Mouse (Mus musculus) embryonic facial prominence, embryonic 11.5 days (tissue): Measurements from ENCODE around the gene Tent5b. TPM values are rescaled to one million over a fixed set of nuclear protein-coding genes. Genes with fewer than 3 reads are reported as not detected.
"Not testable (repeated sequence)": the region's sequence is repeated elsewhere in the genome, so short reads cannot be mapped to it uniquely, and the experiment has no call there.

Experiments
- ATAC-seq: fragments of 200-750 bp; cut with Nextera tagmentation; replicated peaks from 2 replicates; pipeline ENCODE4 v1.8.0; 2017; ENCODE audit warnings: low read depth; ENCODE audit not compliant: insufficient number of reproducible peaks, low FRiP score, low TSS enrichment
- DNase-seq: peaks from one replicate; pipeline ENCODE4 v3.0.0-alpha.2; 2015; ENCODE audit warnings: low spot score
- H3K27ac ChIP-seq: fragments of 300-500 bp; sonication (generic); replicated peaks from 2 replicates; pipeline ENCODE4 v1.5.1; 2014; ENCODE audit warnings: mild to moderate bottlenecking, low read depth, low read length, control low read depth
- H3K27me3 ChIP-seq: fragments of 300-500 bp; sonication (generic); 2 replicates; pipeline ENCODE4 v1.6.1; 2014; ENCODE audit warnings: mild to moderate bottlenecking, low read length, moderate library complexity, mixed read lengths; ENCODE audit not compliant: control insufficient read depth, insufficient read depth
- H3K36me3 ChIP-seq: fragments of 300-500 bp; sonication (generic); replicated peaks from 2 replicates; pipeline ENCODE4 v1.6.1; 2014; ENCODE audit warnings: low read depth, mild to moderate bottlenecking, low read length, moderate library complexity, mixed read lengths; ENCODE audit not compliant: control insufficient read depth, insufficient read depth
- H3K4me1 ChIP-seq: fragments of 300-500 bp; sonication (generic); 2 replicates; pipeline ENCODE4 v1.6.1; 2014; ENCODE audit warnings: low read length, mixed read lengths; ENCODE audit not compliant: control insufficient read depth, insufficient read depth
- H3K4me2 ChIP-seq: fragments of 300-500 bp; sonication (generic); 2 replicates; pipeline ENCODE4 v1.6.1; 2014; ENCODE audit warnings: low read depth, mild to moderate bottlenecking, control low read depth, low read length, moderate library complexity
- H3K4me3 ChIP-seq: fragments of 300-500 bp; sonication (generic); 2 replicates; pipeline ENCODE4 v1.5.1; 2014; ENCODE audit warnings: low read depth, low read length, control low read depth
- H3K9ac ChIP-seq: fragments of 300-500 bp; sonication (generic); replicated peaks from 2 replicates; pipeline ENCODE4 v1.6.1; 2014; ENCODE audit warnings: mild to moderate bottlenecking, control low read depth, low read length
- H3K9me3 ChIP-seq: fragments of 300-500 bp; sonication (generic); replicated peaks from 2 replicates; pipeline ENCODE4 v1.6.1; 2016; ENCODE audit warnings: mild to moderate bottlenecking, low read length, inconsistent platforms, mixed read lengths; ENCODE audit not compliant: control insufficient read depth
- WGBS: fragments of 180-500 bp; shearing (Covaris S2); extraction: QIAGEN DNeasy Blood & Tissue Kit; methylation state at CpG from one replicate; pipeline ENCODE4 v1.1.7; 2014; 5-methylcytosine and 5-hydroxymethylcytosine counted together
- polyA plus RNA-seq: library from polyadenylated mRNA; unstranded; fragments of >200 nt; fragmentation: Nextera tagmentation; extraction: Ambion mirVana; gene quantifications from 2 replicates; pipeline ENCODE4 v1.2.1, GENCODE M21; 2014

The Tent5b gene
- polyA plus RNA-seq, 1 experiment from 2014 or later = 0.93 TPM

GRCm38 (mm10) chr4:133506573-133506972 is 26.6 kb downstream of the Tent5b start:
- no peaks in the 10 kb centered on the region; the same call in 1 of the 2 replicates for H3K27me3 ChIP-seq
- 69% methylated on average over 5 of the region's 5 CpGs for WGBS
- no peaks in the 10 kb centered on the region for H3K4me1 ChIP-seq
- no peak overlapping the region for H3K9ac ChIP-seq
- H3K27ac ChIP-seq = no peak overlapping the region
- no peaks in the 10 kb centered on the region for H3K9me3 ChIP-seq
- no peak overlapping the region for H3K4me2 ChIP-seq
- ATAC-seq = no peak
- DNase-seq = no peak
- H3K4me3 ChIP-seq = no peak overlapping the region
- no peaks in the 10 kb centered on the region for H3K36me3 ChIP-seq

GRCm38 (mm10) chr4:133508990-133509389 is 29.1 kb downstream of the Tent5b start:
- WGBS = 87% methylated on average over 7 of the region's 7 CpGs
- no peak for ATAC-seq
- no peak overlapping the region for H3K4me2 ChIP-seq
- no peaks in the 10 kb centered on the region for H3K27me3 ChIP-seq
- H3K36me3 ChIP-seq = no peaks in the 10 kb centered on the region
- H3K4me3 ChIP-seq = no peak overlapping the region
- no peaks in the 10 kb centered on the region for H3K4me1 ChIP-seq
- no peak overlapping the region for H3K27ac ChIP-seq
- no peak for DNase-seq
- H3K9me3 ChIP-seq = no peaks in the 10 kb centered on the region
- H3K9ac ChIP-seq = no peak overlapping the region

- Histone ChIP-seq H3K9ac (no peak overlapping the region), H3K4me3 (no peak overlapping the region), H3K4me2 (no peak overlapping the region), H3K9me3 (no peaks in the 10 kb centered on the region), H3K27ac (no peak overlapping the region), H3K36me3 (no peaks in the 10 kb centered on the region), H3K27me3 (no peaks in the 10 kb centered on the region), H3K4me1 (no peaks in the 10 kb centered on the region)
- ATAC-seq (no peak), DNase-seq (no peak)
- whole genome bisulfite sequencing = 79% methylated on average over 5 of the region's 5 CpGs
Observed at GRCm38 (mm10) chr4:133511050-133511449, 31.1 kb downstream of the Tent5b start.

- not testable (repeated sequence) for H3K36me3 ChIP-seq, H3K4me2 ChIP-seq, H3K9me3 ChIP-seq, H3K27ac ChIP-seq, ATAC-seq, H3K4me1 ChIP-seq, H3K27me3 ChIP-seq, H3K9ac ChIP-seq, H3K4me3 ChIP-seq, DNase-seq
- WGBS = 48% methylated on average over 4 of the region's 5 CpGs
Observed at GRCm38 (mm10) chr4:133512511-133512910, 32.6 kb downstream of the Tent5b start.

- H3K27me3 ChIP-seq = peaks cover 7% of the 10 kb centered on the region; the same call in 1 of the 2 replicates
- H3K4me3 ChIP-seq = no peak overlapping the region
- ATAC-seq = no peak
- H3K36me3 ChIP-seq = no peaks in the 10 kb centered on the region
- H3K27ac ChIP-seq = no peak overlapping the region
- DNase-seq = peak; percentile 84
- H3K4me2 ChIP-seq = no peak overlapping the region
- 13% methylated on average over 8 of the region's 8 CpGs for WGBS
- no peak overlapping the region for H3K9ac ChIP-seq
- no peaks in the 10 kb centered on the region for H3K9me3 ChIP-seq
- H3K4me1 ChIP-seq = no peaks in the 10 kb centered on the region
Observed at GRCm38 (mm10) chr4:133512972-133513371, 33.0 kb downstream of the Tent5b start.

GRCm38 (mm10) chr4:133518601-133519368 is 38.9 kb downstream of the Tent5b start, which contains the start of gene Kdf1:
TSS of gene Kdf1 (plus strand) at chr4:133518963.
- DNase-seq (peak; percentile 27), ATAC-seq (no peak)
- 4% methylated on average over 65 of the region's 69 CpGs for WGBS
- Histone ChIP-seq H3K4me3 (peak within 1 kb of the TSS; percentile 39), H3K4me2 (peak within 1 kb of the TSS; percentile 48), H3K9ac (peak within 1 kb of the TSS; percentile 54), H3K27ac (no peak within 1 kb of the TSS), H3K4me1 (no peaks in the 10 kb centered on the region), H3K27me3 (peaks cover 30% of the 10 kb centered on the region), H3K36me3 (no peaks in the 10 kb centered on the region), H3K9me3 (no peaks in the 10 kb centered on the region)

GRCm38 (mm10) chr4:133519369-133519665 is 39.4 kb downstream of the Tent5b start:
- peak overlapping the region; percentile 48 for H3K4me2 ChIP-seq
- H3K27ac ChIP-seq = no peak overlapping the region
- H3K36me3 ChIP-seq = no peaks in the 10 kb centered on the region
- H3K4me1 ChIP-seq = no peaks in the 10 kb centered on the region
- H3K9ac ChIP-seq = peak overlapping the region; percentile 54
- DNase-seq (no peak), ATAC-seq (no peak)
- WGBS = 4% methylated on average over 21 of the region's 25 CpGs
- no peaks in the 10 kb centered on the region for H3K9me3 ChIP-seq
- H3K27me3 ChIP-seq = peaks cover 30% of the 10 kb centered on the region
- H3K4me3 ChIP-seq = peak overlapping the region; percentile 39

GRCm38 (mm10) chr4:133521502-133521901 is 41.6 kb downstream of the Tent5b start:
- no peak overlapping the region for H3K27ac ChIP-seq
- no peaks in the 10 kb centered on the region for H3K4me1 ChIP-seq
- no peak overlapping the region for H3K4me3 ChIP-seq
- H3K36me3 ChIP-seq = no peaks in the 10 kb centered on the region
- no peaks in the 10 kb centered on the region for H3K9me3 ChIP-seq
- peaks cover 30% of the 10 kb centered on the region for H3K27me3 ChIP-seq
- no peak overlapping the region for H3K4me2 ChIP-seq
- ATAC-seq (no peak), DNase-seq (no peak)
- no peak overlapping the region for H3K9ac ChIP-seq
- 75% methylated on average over 2 of the region's 2 CpGs for WGBS
